Mouse (Mus musculus): ENCODE measurements around the gene Lpar5.
A peak's percentile ranks its signal among the peaks of the same experiment; 100 is the strongest.

Gene Lpar5

DNA sequence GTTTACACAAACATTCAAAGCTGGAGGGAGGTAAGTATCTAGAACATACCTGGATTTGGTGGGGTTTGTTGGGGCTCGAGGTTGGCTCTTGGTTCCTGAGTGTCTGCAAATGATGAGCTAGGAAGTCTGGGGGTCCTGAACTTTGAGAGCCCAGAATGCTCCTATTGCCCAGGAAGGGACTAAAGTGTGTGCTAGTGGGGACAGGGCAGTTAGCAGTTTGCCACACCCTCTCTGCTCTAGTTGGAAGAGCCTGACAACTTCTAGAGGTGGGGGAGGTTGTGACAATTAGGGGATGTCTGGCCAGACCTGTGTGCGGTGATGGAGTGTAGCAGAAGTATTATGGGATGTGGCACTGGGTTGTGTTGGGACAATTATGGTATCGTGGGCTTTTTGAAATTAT is 27.1 kb downstream of the Lpar5 start:
- Histone ChIP-seq H3K36me3 (ENCODE audit: control insufficient read depth, insufficient read depth, low read length, poor library complexity, severe bottlenecking) (no peaks in the 10 kb centered on the region), H3K27me3 (ENCODE audit: control insufficient read depth, insufficient read depth, low read length, poor library complexity, severe bottlenecking) (no peaks in the 10 kb centered on the region)
- no peak for DNase-seq (ENCODE audit: low read depth, low spot score)

DNA sequence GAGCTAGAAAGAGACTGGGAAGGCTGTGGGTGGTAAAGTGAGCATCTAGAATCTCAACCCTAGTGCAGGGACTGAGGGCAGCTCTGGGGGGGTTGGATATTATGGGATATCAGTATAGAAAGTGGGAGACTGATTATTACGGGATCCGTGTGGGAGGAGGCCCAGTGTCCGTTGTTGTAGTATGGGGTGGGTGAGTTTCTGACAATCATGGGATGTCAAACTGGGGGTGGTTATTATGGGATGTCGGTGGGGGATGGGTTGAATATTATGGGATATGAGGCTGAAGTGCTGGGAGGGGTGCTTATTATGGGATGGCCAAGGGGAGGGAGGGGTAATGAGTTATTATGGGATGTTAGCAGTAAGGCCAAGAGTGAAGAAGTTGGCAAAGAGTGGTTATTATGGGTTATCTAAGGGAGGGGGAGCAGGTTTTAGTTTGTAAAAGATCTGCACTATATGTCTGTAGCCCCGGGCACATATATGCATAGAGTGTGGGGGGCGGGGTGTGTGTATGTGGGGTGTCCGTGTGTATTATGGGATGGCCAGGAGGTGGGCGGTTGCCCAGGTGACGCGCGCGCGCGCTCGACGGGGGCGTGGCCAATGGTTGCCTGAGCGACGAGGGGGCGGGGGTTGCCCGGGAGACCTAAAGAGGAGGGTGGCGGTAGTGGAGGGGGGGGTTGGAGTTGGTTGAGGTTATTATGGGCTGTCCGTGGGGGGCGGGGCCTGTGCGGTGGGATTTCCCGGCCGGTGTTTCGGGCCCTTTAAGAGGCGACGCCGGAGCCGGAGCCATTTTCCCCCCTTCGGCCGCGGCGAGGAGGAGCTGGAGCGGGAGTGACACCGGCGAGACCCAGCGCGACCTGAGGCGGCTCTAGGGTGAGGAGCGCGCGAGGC is 27.9 kb downstream of the Lpar5 start, which contains the start of gene Chd4:
Chd4 (plus strand) TSS at position 591 of the 888 bp plus-strand sequence.
- peak; percentile 95 for DNase-seq (ENCODE audit: low read depth, low spot score)
- 0 out of 2 replicates have a peak, but pooled peaks cover 1% of the 10 kb centered on the region for H3K36me3 ChIP-seq (ENCODE audit: control insufficient read depth, insufficient read depth, low read length, poor library complexity, severe bottlenecking)
- H3K27me3 ChIP-seq (ENCODE audit: control insufficient read depth, insufficient read depth, low read length, poor library complexity, severe bottlenecking): no peaks in the 10 kb centered on the region

DNA sequence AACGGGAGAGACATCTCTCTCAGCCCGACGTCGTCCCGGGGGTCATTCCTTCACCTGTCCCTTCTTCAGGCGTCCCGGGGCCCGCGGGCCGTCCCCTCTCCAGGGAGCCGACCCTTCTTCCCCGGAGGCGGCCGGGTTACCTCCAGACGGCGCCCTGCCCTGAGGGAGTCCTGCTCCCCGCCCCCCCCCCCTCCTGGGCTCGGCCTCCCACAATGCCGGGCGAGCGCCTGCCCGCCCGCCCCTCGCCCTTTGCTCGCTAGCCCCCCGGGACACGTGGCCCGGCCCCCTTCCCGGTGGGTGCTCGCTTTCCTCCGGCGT is 28.5 kb downstream of the Lpar5 start:
- H3K27me3 ChIP-seq (ENCODE audit: control insufficient read depth, insufficient read depth, low read length, poor library complexity, severe bottlenecking): no peaks in the 10 kb centered on the region

DNA sequence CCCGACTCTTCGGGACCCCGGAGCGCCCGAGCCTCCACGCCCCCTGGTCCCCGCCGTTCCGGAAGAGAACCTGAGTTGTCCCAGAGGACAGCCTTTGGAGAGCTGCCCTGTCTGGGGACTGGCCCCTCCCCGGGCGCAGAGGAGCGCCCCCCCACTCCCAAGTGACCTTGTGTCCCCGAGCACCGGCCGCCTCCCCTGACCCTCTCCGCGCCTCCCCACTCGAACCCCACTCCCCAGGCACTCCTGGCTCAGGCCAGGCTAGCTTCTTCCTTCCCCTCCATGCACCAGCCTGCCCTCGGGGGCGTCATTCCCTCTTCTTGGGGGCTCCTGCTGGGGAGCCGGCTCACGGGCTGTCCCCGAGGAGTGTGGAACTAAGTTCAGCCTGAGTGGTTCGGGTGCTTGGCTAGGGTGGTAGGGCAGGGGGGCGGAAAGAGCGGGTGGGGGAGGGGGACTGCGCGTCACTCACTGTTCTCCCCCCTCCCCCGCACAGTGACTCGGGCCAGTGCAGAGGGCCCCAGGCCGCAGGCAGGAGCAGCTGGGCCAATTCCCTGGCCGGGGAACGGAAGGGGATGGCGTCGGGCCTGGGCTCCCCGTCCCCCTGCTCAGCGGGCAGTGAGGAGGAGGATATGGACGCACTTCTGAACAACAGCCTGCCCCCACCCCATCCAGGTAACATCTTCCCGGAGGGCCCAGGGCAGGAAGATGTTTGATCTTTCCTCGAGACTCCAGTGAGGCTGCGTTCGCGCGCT is 29.1 kb downstream of the Lpar5 start:
- Histone ChIP-seq H3K27me3 (ENCODE audit: control insufficient read depth, insufficient read depth, low read length, poor library complexity, severe bottlenecking) (no peaks in the 10 kb centered on the region), H3K36me3 (ENCODE audit: control insufficient read depth, insufficient read depth, low read length, poor library complexity, severe bottlenecking) (peaks cover 9% of the 10 kb centered on the region)
- DNase-seq (ENCODE audit: low read depth, low spot score): peak; percentile 79

More for the DNA sequence above, 28.5 kb downstream of the Lpar5 start:
- H3K36me3 ChIP-seq (ENCODE audit: control insufficient read depth, insufficient read depth, low read length, poor library complexity, severe bottlenecking): peaks cover 5% of the 10 kb centered on the region; the same call in 1 of the 2 replicates
- no peak for DNase-seq (ENCODE audit: low read depth, low spot score)

DNA sequence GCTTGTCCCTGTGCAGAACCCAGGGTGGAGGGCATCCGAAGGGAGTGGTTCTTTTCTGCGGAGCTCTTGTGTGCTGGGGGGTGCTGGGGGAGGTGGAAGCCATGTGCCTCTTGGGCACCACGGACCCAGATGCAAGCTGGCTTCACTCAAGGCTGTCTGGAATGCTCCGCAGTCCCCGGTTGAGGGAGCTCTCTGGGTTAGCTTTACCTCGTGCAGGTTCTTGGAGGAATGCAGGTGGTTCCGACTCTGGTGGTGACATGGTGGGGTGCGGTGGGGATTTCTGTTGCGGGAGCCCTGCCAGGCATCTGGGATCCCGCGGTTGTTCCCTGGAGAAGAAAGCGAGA is 29.6 kb downstream of the Lpar5 start:
- Histone ChIP-seq H3K27me3 (ENCODE audit: control insufficient read depth, insufficient read depth, low read length, poor library complexity, severe bottlenecking) (no peaks in the 10 kb centered on the region), H3K36me3 (ENCODE audit: control insufficient read depth, insufficient read depth, low read length, poor library complexity, severe bottlenecking) (peaks cover 13% of the 10 kb centered on the region)
- DNase-seq (ENCODE audit: low read depth, low spot score): no peak

DNA sequence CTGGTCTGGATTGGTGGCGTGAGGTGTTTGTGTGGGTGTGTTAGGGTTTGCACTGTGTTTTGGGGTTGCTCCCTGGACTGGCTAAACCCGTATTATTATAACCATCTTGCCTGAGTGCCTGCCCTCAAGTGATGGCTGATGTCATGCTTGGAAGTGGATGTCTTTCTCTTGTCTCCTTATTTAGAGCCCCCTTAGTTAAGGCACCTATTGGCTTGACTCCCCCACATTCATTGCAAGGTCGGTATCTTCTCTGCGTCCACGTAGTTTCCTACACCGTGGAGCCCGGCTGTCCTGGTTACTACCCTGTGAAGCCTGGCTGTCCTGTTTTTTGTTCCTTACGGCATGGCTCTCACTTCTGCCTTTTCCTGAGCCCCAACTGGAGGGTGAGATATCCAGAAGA is 30.2 kb downstream of the Lpar5 start:
- Histone ChIP-seq H3K36me3 (ENCODE audit: control insufficient read depth, insufficient read depth, low read length, poor library complexity, severe bottlenecking) (peaks cover 15% of the 10 kb centered on the region), H3K27me3 (ENCODE audit: control insufficient read depth, insufficient read depth, low read length, poor library complexity, severe bottlenecking) (no peaks in the 10 kb centered on the region)
- DNase-seq (ENCODE audit: low read depth, low spot score): no peak

DNA sequence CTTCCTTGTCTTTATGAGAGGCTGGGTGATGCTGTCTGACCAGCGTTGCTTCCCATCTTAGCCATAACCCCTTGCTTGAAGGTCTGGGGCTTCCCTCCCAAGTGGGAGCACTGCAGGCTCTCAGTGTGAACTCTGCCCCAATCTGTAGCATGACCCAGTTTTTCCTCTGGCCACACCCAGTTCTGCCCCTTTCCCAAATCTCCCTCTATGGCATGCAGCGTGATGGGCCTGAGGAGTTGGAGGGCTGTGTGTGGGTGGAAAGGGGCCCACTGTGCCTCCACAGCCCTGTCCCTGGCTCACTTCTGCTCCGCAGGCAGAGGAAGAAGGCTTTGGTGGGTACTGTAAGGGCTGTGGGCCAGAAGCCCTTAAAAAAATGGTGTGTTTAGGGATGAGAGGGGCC is 30.8 kb downstream of the Lpar5 start:
- no peak for DNase-seq (ENCODE audit: low read depth, low spot score)
- peaks cover 15% of the 10 kb centered on the region for H3K36me3 ChIP-seq (ENCODE audit: control insufficient read depth, insufficient read depth, low read length, poor library complexity, severe bottlenecking)
- no peaks in the 10 kb centered on the region for H3K27me3 ChIP-seq (ENCODE audit: control insufficient read depth, insufficient read depth, low read length, poor library complexity, severe bottlenecking)

DNA sequence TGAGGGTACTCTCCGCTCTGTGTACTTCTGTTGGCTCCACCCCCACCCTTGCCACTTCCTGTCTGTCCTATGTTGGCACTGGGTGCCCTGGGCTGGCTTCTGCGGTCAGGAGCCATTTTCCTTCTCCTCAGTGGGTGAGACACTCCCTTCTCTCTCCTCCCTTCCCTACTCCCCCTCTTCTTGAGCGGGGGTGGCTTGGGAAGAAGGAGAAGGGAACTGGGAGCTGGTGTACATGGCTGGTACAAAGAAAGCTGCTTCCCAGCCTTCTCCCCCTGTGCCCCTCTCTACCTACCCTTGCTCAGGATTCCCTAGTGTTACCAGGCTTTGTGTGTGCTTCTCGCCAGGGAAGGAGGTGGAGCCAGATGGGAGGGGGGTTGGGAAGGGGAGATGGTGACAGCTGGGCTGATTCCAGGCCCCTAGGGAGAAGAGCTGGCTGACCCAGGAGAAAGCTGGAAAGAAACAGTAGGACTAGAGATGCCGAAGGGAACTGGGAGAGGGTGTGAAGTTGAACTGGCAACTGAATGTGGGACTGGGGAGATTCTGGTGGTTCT is 31.8 kb downstream of the Lpar5 start:
- Histone ChIP-seq H3K36me3 (ENCODE audit: control insufficient read depth, insufficient read depth, low read length, poor library complexity, severe bottlenecking) (peaks cover 15% of the 10 kb centered on the region), H3K27me3 (ENCODE audit: control insufficient read depth, insufficient read depth, low read length, poor library complexity, severe bottlenecking) (no peaks in the 10 kb centered on the region)
- peak; percentile 65 for DNase-seq (ENCODE audit: low read depth, low spot score)

DNA sequence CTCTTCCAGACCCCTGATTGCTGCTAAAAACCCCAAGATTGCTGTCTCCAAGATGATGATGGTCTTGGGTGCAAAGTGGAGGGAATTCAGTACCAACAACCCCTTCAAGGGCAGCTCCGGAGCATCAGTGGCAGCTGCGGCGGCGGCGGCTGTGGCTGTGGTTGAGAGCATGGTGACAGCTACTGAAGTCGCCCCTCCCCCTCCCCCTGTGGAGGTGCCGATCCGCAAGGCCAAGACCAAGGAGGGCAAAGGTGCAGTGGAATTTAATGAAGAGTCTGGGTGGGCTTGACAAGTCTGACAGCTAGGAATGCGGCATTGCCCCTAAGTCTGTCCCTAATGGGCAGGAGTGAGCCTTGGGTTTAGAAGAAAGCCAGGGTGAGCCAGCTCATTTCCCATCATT is 33.7 kb downstream of the Lpar5 start:
- H3K27me3 ChIP-seq (ENCODE audit: control insufficient read depth, insufficient read depth, low read length, poor library complexity, severe bottlenecking): no peaks in the 10 kb centered on the region
- H3K36me3 ChIP-seq (ENCODE audit: control insufficient read depth, insufficient read depth, low read length, poor library complexity, severe bottlenecking): peaks cover 23% of the 10 kb centered on the region
- no peak for DNase-seq (ENCODE audit: low read depth, low spot score)

DNA sequence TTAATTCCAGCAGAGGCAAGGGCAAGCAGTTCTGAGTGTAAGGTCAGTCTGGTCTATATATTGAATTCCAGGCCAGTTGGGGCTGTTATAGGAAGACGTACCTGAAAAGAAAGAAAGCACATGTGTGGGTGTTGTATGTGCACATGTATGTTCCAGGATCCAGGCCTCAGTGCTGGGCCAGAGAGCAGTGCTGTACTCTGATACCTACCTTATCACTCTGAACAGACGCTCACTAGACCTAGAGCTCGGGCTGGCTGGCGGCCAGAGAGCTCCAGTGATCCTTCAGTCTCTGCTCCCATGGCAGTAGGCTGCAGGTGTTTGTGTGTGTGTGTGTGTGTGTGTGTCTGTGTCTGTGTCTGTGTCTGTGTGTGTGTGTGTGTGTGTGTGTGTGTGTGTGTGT is 36.5 kb downstream of the Lpar5 start:
- no peak for DNase-seq (ENCODE audit: low read depth, low spot score)
- no peaks in the 10 kb centered on the region for H3K27me3 ChIP-seq (ENCODE audit: control insufficient read depth, insufficient read depth, low read length, poor library complexity, severe bottlenecking)
- peaks cover 33% of the 10 kb centered on the region for H3K36me3 ChIP-seq (ENCODE audit: control insufficient read depth, insufficient read depth, low read length, poor library complexity, severe bottlenecking)

DNA sequence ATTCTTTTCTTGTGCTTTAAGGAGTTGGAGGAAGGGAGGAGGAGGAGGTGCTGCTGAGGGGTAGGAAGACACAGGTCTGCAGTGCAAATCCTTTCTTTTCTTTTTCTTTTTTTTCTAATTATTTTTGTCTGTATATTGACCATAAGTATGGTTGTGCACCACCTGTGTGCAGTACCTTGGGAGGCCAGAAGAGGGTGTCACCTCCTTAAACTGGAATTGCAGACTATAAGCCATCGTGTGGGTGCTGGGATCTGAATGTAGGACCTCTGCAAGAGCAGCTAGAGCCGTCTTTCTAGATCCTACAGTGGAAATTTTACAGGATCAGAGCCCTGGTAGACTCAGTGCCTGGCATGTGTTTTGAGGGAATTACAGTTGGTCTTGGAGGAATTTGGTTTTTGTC is 40.0 kb downstream of the Lpar5 start:
- DNase-seq (ENCODE audit: low read depth, low spot score): no peak
- H3K36me3 ChIP-seq (ENCODE audit: control insufficient read depth, insufficient read depth, low read length, poor library complexity, severe bottlenecking): peaks cover 31% of the 10 kb centered on the region

DNA sequence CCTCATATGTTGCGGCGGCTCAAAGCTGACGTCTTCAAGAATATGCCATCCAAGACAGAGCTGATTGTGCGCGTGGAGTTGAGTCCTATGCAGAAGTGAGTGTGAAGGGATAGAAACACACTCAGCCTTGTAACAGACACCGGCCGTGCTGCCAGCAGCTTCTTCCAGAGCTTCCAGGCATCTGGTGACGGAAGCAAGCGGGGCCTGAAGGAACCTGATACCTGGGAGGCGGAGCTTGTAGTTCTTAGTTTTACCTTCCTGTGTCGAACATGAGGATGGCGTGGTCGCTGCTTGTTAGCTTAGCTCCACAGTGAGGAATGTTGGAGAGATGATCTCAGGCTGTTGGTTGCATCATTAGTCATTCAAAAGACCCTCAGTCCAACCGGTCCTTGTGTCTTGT is 41.7 kb downstream of the Lpar5 start:
- Histone ChIP-seq H3K27me3 (ENCODE audit: control insufficient read depth, insufficient read depth, low read length, poor library complexity, severe bottlenecking) (no peaks in the 10 kb centered on the region), H3K36me3 (ENCODE audit: control insufficient read depth, insufficient read depth, low read length, poor library complexity, severe bottlenecking) (peaks cover 35% of the 10 kb centered on the region)
- no peak for DNase-seq (ENCODE audit: low read depth, low spot score)

More for the DNA sequence above, 40.0 kb downstream of the Lpar5 start:
- H3K27me3 ChIP-seq (ENCODE audit: control insufficient read depth, insufficient read depth, low read length, poor library complexity, severe bottlenecking): no peaks in the 10 kb centered on the region

DNA sequence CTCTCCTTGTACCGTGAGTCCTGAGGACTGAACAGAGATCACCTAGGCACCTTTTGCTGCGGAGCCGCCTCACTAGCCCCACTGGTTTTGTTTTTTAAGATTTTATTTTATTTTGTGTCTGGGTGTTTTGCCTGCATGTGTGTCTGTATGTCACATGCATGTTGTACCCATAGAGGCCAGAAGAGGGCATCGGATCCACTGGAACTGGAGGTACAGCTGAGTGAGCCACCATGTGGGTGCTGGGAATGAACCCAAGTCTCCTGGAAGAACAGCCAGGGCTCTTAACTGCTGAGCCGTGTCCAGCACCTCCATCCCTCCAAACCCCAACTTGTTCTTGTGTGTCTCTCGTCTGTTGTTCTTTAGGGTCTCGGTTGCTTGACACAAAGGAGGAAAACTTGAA is 43.2 kb downstream of the Lpar5 start:
- peak; percentile 62 for DNase-seq (ENCODE audit: low read depth, low spot score)
- Histone ChIP-seq H3K27me3 (ENCODE audit: control insufficient read depth, insufficient read depth, low read length, poor library complexity, severe bottlenecking) (no peaks in the 10 kb centered on the region), H3K36me3 (ENCODE audit: control insufficient read depth, insufficient read depth, low read length, poor library complexity, severe bottlenecking) (peaks cover 32% of the 10 kb centered on the region)

DNA sequence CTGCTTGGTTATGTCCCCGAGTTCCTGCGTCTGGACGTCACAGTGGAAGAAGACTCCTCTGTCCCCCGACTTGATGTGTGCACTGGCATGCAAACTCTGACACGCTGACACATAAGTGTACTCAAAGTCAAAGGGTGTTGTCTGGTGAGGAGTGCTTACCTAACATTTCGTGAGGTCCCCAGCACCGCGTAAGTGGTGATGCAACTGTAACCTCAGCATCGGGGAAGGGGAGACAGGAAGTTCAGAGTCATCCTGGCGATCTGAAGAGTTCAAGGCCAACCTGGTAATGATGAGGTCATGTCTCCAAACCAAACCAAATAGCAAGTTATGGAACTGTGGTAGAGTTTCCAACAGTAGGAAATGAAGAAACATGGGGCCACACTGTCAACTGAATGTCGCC is 44.8 kb downstream of the Lpar5 start:
- DNase-seq (ENCODE audit: low read depth, low spot score): no peak
- Histone ChIP-seq H3K36me3 (ENCODE audit: control insufficient read depth, insufficient read depth, low read length, poor library complexity, severe bottlenecking) (peaks cover 33% of the 10 kb centered on the region), H3K27me3 (ENCODE audit: control insufficient read depth, insufficient read depth, low read length, poor library complexity, severe bottlenecking) (no peaks in the 10 kb centered on the region)

DNA sequence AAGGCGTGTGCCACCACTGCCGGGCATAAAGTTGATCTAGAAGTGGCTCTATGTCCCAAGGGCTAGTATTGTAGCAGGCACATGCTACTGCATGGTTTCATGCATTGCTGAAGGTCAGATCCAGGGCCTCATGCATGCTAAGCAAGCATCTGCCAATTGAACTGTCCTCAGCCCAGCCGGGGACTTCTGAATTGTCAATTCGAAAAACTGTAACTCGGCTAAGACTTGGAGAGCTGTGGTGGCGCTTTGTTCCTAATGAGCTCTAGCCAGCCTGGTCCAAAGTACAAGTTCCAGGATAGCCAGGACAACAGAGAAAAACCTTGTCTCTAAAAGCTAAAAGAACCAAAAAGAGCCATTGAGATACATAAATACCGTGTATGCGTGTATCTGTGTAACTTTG is 51.7 kb downstream of the Lpar5 start:
- no peak for DNase-seq (ENCODE audit: low read depth, low spot score)
- H3K36me3 ChIP-seq (ENCODE audit: control insufficient read depth, insufficient read depth, low read length, poor library complexity, severe bottlenecking): peaks cover 49% of the 10 kb centered on the region
- H3K27me3 ChIP-seq (ENCODE audit: control insufficient read depth, insufficient read depth, low read length, poor library complexity, severe bottlenecking): no peaks in the 10 kb centered on the region

Data from splenic B cell, adult 2 months (primary cell).